Comparison of ENCODE assay signal across 10 mouse cellular contexts in genomic region chr19:42776813-42777212, GRCm38 (mm10). TPM values are rescaled to one million over a fixed set of nuclear protein-coding genes. Genes with fewer than 3 reads are reported as not detected.
A peak's percentile ranks its signal among the peaks of the same experiment; 100 is the strongest.
DNase-seq lines count a peak whose midpoint lies in the region; ATAC-seq and TF ChIP-seq lines count a peak whose summit lies in the region.
"Had no signal": no experiment of that assay in that cellular context is flagged by ENCODE, and none has a peak within 500 bp of the region (broad histone marks: within the 10 kb centered on the region; RNA-seq: fewer than 3 reads in every experiment).

No protein-coding gene starts in this region.

- 96% methylated on average over 1 of the region's 1 CpGs for WGBS in hindbrain, embryonic 10.5 days
- 100% methylated on average over 1 of the region's 1 CpGs for WGBS in hindbrain, embryonic 14.5 days

- H3K27me3 ChIP-seq in hindbrain, embryonic 10.5 days (ENCODE audit: insufficient read depth, poor library complexity, severe bottlenecking): no peaks in the 10 kb centered on the region
- no peaks in the 10 kb centered on the region for H3K27me3 ChIP-seq in hindbrain, embryonic 14.5 days (ENCODE audit: control insufficient read depth, insufficient read depth, low read length)
- H3K27me3 ChIP-seq in testis, adult 2 months (ENCODE audit: control insufficient read depth, insufficient read depth, low read length): no peaks in the 10 kb centered on the region
- H3K27me3 ChIP-seq: forebrain, embryonic 15.5 days; hindbrain, embryonic 15.5 days had no signal

- peak; percentile 6; the same call in 1 of the 2 replicates for TF ChIP-seq CTCF in testis, adult 2 months (IDR thresholded peaks at IDR 0.05; ENCODE audit: control insufficient read depth, insufficient read depth, insufficient replicate concordance, low read depth, low read length)
- peak; percentile 22; the same call in 1 of the 2 replicates for TF ChIP-seq CTCF in cortical plate, adult 2 months (IDR thresholded peaks at IDR 0.05; ENCODE audit: extremely low read depth, insufficient read depth, low read length)

- H3K9ac ChIP-seq in hindbrain, embryonic 14.5 days: no peak overlapping the region
- H3K9ac ChIP-seq: forebrain, embryonic 15.5 days; hindbrain, embryonic 15.5 days had no signal

- no peak for TF ChIP-seq POLR2A in testis, adult 2 months (IDR thresholded peaks at IDR 0.05; ENCODE audit: control insufficient read depth, low read depth, low read length)
- TF ChIP-seq POLR2A in cortical plate, adult 2 months (IDR thresholded peaks at IDR 0.05; ENCODE audit: extremely low read depth, insufficient read depth, low read length): no peak

- no peak for ATAC-seq in hindbrain, embryonic 14.5 days (ENCODE audit: low FRiP score)
- ATAC-seq: forebrain, embryonic 15.5 days had no signal

- H3K4me1 ChIP-seq in hindbrain, embryonic 10.5 days (replicated peaks): peaks cover 22% of the 10 kb centered on the region
- peaks cover 8% of the 10 kb centered on the region; the same call in 1 of the 2 replicates for H3K4me1 ChIP-seq in hindbrain, embryonic 14.5 days (replicated peaks; ENCODE audit: control insufficient read depth, insufficient read depth, low read length)
- peaks cover 9% of the 10 kb centered on the region for H3K4me1 ChIP-seq in testis, adult 2 months (ENCODE audit: control insufficient read depth, insufficient read depth, low read length)
- no peaks in the 10 kb centered on the region for H3K4me1 ChIP-seq in cortical plate, adult 2 months (ENCODE audit: control insufficient read depth, insufficient read depth, low read length)

- no peak overlapping the region for H3K4me2 ChIP-seq in hindbrain, embryonic 14.5 days (replicated peaks)
- H3K4me2 ChIP-seq: forebrain, embryonic 15.5 days; hindbrain, embryonic 15.5 days had no signal

- H3K36me3 ChIP-seq in hindbrain, embryonic 10.5 days: peaks cover 3% of the 10 kb centered on the region; the same call in 1 of the 2 replicates
- no peaks in the 10 kb centered on the region for H3K36me3 ChIP-seq in hindbrain, embryonic 14.5 days (replicated peaks; ENCODE audit: control insufficient read depth, insufficient read depth)
- H3K36me3 ChIP-seq in testis, adult 2 months (ENCODE audit: control insufficient read depth, insufficient read depth, low read length): no peaks in the 10 kb centered on the region
- H3K36me3 ChIP-seq: forebrain, embryonic 15.5 days; hindbrain, embryonic 15.5 days had no signal

- no peak overlapping the region for H3K4me3 ChIP-seq in hindbrain, embryonic 10.5 days
- H3K4me3 ChIP-seq in hindbrain, embryonic 14.5 days (replicated peaks; ENCODE audit: low read length): no peak overlapping the region
- H3K4me3 ChIP-seq in testis, adult 2 months (ENCODE audit: control insufficient read depth, low read depth, low read length): no peak overlapping the region
- no peak overlapping the region for H3K4me3 ChIP-seq in cortical plate, adult 2 months (ENCODE audit: insufficient read depth, low read length)
- H3K4me3 ChIP-seq: forebrain, embryonic 15.5 days; hindbrain, embryonic 15.5 days had no signal

- H3K27ac ChIP-seq in hindbrain, embryonic 10.5 days: no peak overlapping the region
- no peak overlapping the region for H3K27ac ChIP-seq in hindbrain, embryonic 14.5 days
- H3K27ac ChIP-seq in testis, adult 2 months (ENCODE audit: control insufficient read depth, insufficient read depth, low read depth, low read length): no peak overlapping the region
- no peak overlapping the region for H3K27ac ChIP-seq in cortical plate, adult 2 months (ENCODE audit: insufficient read depth, low read length)
- H3K27ac ChIP-seq: forebrain, embryonic 15.5 days; hindbrain, embryonic 15.5 days had no signal

- no peaks in the 10 kb centered on the region for H3K9me3 ChIP-seq in hindbrain, embryonic 10.5 days
- H3K9me3 ChIP-seq in hindbrain, embryonic 14.5 days (ENCODE audit: control insufficient read depth, low read length): no peaks in the 10 kb centered on the region
- H3K9me3 ChIP-seq: forebrain, embryonic 15.5 days; hindbrain, embryonic 15.5 days had no signal

- peak; percentile 34 for DNase-seq in hindbrain, embryonic 10.5 days (ENCODE audit: low spot score)
- DNase-seq in hindbrain, embryonic 14.5 days (ENCODE audit: low spot score): no peak
- DNase-seq in testis, postnatal 14 days (ENCODE audit: low spot score): no peak
- DNase-seq in thymus, postnatal 25 days: peak; percentile 46
- no peak for DNase-seq in gastrocnemius, adult 8-10 months (ENCODE audit: low spot score in 2 of 2)
- DNase-seq in urinary bladder, postnatal 36 days (ENCODE audit: low spot score in 2 of 2): no peak

RNA-seq across cellular contexts. Expression of gene Hps1, which starts 3.0 kb away (rescaled TPM):
- polyA plus RNA-seq in hindbrain, embryonic 10.5 days (2016; fragmentation: Nextera tagmentation; extraction: Ambion mirVana): 19.2 and 21.6 TPM in 2 replicates
- 7.8 and 10.0 TPM in 2 replicates for polyA plus RNA-seq in hindbrain, embryonic 14.5 days (2014; fragmentation: Nextera tagmentation; extraction: Ambion mirVana)
- polyA plus RNA-seq in testis, adult 2 months (2012; rRNA removed): 5.7 and 6.7 TPM in 2 replicates
- 29.8 and 30.6 TPM in 2 replicates for polyA plus RNA-seq in cortical plate, adult 2 months (2012; rRNA removed)
- total RNA-seq in gastrocnemius, adult 8-10 months (2022): 1 to 10 TPM in 1 of 4 experiments, under 1 TPM in 3; 0.46 to 1.0 (median 0.86) TPM

RNA-seq across cellular contexts. Expression of gene Pyroxd2, which starts 24.2 kb away (rescaled TPM):
- 0.68 and 1.3 TPM in 2 replicates for polyA plus RNA-seq in hindbrain, embryonic 10.5 days (2016; fragmentation: Nextera tagmentation; extraction: Ambion mirVana)
- polyA plus RNA-seq in hindbrain, embryonic 14.5 days (2014; fragmentation: Nextera tagmentation; extraction: Ambion mirVana): 1.6 and 2.9 TPM in 2 replicates
- 5.4 and 5.9 TPM in 2 replicates for polyA plus RNA-seq in testis, adult 2 months (2012; rRNA removed)
- polyA plus RNA-seq in cortical plate, adult 2 months (2012; rRNA removed): 2.3 and 2.6 TPM in 2 replicates
- total RNA-seq in gastrocnemius, adult 8-10 months (2022): 1 to 10 TPM in 1 of 4 experiments, under 1 TPM in 3; 0.53 to 1.2 (median 0.87) TPM

Comparison
In these comparisons a context has a peak if more than half of its experiments do, and no peak if none do; other contexts are left out.
1. DNase-seq: peak in hindbrain, embryonic 10.5 days (single experiment) and thymus, postnatal 25 days (single experiment); none in hindbrain, embryonic 14.5 days (single experiment), testis, postnatal 14 days (single experiment), gastrocnemius, adult 8-10 months (0 of 2) and urinary bladder, postnatal 36 days (0 of 2).